Mouse (Mus musculus): ENCODE results near the gene Mia2. TPM values are rescaled to one million over a fixed set of nuclear protein-coding genes. Genes with fewer than 3 reads are reported as not detected.

Gene Mia2
- polyA plus RNA-seq, 1 experiment = 47.8 TPM

DNA sequence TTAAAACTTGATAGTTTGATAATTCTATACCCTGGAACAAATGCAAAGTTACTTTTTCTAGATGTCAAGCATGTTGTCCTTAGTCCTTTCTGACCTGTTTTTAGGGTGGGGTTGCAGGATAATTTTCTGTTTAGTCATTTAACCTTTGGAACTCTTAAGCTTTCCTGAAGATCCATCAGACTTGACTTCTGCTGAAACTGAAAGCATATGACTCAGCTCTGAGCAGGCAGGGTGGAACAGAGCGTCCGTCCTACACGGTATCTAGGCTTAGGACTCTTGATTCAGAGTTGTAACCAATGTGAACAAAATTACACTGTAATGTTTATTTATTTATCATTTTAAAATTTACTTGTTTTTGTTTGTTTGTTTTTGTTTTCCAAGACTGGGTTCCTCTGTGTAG is 17.7 kb upstream of the Mia2 start:
- TF ChIP-seq GATA1 (IDR thresholded peaks at IDR 0.05; ENCODE audit: low read length) = no peak

DNA sequence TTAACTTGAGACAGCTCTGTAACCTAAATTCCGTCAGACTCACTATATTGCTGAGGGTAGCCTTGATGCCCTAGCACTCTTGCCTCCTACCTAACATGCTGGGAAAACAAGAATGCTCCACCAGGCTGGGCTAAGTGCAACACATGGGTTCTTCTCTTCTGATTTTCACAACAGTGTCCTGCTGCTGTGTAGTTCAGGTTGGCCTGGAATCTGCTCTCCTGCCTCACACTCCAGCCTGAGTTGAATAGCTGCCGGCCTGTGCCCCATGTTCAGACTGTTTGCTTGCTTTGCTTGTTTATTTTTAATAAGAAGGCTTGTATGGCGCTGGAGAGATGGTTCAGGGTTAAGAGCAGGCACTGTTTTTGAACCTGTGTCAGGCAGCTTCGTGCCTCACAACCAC is 15.1 kb upstream of the Mia2 start:
- no peak for TF ChIP-seq GATA1 (IDR thresholded peaks at IDR 0.05; ENCODE audit: low read length)

DNA sequence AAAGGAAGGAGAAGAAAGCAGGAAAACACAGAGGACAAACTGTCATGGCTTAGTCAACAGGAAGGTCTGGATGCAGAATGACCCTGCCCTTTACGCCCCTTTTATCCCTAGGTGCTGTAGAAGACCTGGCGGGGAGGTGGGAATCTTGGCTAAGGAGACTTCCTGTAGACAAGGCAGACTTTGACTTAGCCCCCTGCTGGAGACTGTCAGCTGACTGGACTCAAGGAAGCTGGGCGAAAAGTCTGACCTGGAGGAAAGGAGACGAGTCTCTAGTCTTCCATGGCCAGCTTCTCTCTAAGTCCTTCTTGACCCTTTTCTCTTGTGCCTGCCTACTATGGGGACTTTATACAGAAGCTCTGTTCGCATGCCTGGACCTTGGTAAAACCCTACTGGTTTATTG is 11.2 kb upstream of the Mia2 start:
- no peak for TF ChIP-seq GATA1 (IDR thresholded peaks at IDR 0.05; ENCODE audit: low read length)

DNA sequence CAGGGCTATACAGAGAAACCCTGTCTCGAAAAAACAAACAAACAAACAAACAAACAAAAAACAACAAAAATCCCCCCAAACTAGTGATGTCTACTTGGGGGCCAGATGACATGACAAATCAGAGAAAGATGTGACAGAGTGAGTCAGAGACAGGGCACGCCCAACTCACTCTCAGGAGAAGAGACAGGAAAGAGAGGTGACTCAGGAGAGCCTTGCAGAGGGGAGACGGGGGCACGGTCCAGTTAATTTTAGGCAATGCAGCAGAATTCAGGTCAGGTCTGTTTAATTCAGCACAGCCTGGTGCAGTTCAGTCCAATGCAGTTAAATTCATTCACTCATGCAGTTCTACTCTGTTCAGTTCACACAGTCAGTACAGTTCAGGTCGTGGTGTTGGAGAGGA is 9.4 kb upstream of the Mia2 start:
- TF ChIP-seq GATA1 (IDR thresholded peaks at IDR 0.05; ENCODE audit: low read length) = no peak

DNA sequence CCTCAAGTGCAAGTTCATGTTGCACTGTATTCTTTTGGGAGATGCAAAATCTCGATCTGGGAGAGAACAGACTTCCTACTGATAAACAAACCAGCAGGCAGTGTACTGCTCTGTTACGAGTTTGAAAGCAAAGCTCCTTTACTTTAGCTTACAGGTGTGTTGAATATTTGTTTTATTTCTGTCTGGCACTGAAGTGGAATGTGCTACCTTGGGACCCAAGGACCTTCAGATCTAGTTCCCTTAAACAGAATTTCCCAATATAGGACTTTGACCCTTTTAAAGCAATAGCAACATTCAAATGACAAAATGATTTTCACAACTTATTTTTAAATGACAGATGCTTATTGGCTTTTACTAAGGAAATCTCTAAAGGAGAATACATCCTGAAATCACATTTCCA is 2.1 kb upstream of the Mia2 start:
- TF ChIP-seq GATA1 (IDR thresholded peaks at IDR 0.05; ENCODE audit: low read length) = no peak

DNA sequence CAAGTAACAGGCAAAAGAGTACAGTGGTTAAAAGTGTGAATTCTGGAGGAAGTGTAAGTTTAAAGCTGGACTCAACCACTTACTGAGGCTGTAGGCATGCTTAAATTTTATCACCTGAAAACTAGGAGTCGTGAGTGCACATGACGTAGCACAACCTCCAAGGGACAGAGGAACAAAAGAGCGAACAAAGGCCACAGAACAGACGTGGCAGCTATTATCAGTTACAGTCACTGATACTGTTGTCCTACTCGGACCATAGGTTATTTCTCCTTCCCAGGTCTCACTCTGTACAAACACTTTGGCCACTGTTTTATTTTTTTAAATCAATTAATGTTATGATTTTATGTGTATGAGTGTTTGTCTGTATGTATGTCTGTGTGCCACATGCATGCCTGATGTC is 9.2 kb downstream of the Mia2 start:
- no peak for TF ChIP-seq GATA1 (IDR thresholded peaks at IDR 0.05; ENCODE audit: low read length)

DNA sequence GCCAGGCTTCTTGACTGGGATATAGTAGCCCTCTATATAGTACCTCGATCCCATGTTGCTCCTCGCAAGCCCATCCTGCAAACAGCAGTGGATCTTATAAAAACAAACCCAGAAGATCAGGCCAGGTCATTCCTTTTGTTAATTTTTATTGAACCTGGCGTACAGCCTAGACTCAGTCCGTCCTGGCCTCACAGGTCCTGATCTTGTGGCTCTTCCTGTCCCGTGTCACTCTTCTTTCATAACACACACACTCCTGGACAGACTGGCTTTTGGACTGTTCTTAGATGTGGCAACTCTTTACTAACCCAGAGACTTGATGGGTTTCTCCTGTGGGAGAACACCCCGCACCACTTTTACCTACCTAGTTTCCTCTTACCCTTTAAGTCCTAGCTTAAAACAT is 10.3 kb downstream of the Mia2 start:
- no peak for TF ChIP-seq GATA1 (IDR thresholded peaks at IDR 0.05; ENCODE audit: low read length)

DNA sequence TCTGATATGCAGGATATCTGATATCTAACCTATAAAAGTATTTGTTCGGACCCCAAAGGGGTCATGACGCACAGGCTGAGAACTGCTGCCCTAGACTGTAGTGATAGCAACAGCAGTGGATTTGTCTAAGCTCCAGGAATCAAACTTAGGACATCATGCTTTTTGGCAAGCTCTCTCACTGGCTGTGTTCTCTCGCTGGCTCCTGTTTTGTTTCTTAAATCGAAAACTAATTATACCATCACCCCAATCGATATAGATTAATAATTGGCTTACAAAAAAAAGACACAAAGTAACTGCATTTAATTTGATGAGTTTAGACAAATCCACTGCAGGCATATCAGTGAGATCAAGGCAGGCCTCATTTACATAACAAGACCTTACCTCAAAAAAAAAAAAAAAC is 10.9 kb downstream of the Mia2 start:
- TF ChIP-seq GATA1 (IDR thresholded peaks at IDR 0.05; ENCODE audit: low read length) = no peak

DNA sequence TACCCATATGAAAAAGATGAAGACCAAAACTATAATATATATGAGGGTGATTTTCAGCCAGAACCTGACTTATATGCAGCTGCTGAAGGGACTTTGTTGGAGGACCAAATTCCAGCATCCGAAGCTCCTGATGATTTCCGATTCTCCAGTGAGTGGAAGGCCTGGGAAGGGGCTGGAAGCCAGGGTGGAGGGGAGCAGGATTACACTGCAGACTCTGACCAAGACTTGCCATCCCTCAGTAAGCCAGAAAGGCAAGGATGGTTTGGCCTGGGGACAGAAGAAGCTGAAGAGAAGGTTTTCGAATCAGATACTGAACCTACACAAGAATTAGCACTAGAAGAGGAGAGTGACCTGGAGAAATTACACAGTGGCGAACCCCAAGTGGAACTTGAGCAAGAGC is 12.3 kb downstream of the Mia2 start:
- TF ChIP-seq GATA1 (IDR thresholded peaks at IDR 0.05; ENCODE audit: low read length) = no peak

DNA sequence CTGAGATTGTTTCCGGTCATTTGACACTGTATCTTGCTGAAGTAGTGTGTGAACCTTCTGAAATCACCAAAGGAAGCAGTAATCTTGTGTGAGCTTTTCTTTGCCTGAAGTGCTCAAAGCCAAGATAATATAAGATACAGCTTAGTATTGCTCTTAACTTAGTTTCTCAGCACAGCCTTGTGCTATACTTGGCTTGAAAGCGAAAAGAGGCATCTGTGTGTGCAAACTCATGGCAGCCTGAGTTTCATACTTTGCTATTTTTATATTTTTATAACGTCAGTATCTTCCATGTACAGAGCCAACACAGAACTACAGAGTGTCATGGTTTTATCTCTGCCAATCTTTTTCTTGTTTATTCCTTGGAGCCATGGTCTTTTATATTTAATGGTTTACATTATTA is 21.6 kb downstream of the Mia2 start:
- TF ChIP-seq GATA1 (IDR thresholded peaks at IDR 0.05; ENCODE audit: low read length) = no peak

DNA sequence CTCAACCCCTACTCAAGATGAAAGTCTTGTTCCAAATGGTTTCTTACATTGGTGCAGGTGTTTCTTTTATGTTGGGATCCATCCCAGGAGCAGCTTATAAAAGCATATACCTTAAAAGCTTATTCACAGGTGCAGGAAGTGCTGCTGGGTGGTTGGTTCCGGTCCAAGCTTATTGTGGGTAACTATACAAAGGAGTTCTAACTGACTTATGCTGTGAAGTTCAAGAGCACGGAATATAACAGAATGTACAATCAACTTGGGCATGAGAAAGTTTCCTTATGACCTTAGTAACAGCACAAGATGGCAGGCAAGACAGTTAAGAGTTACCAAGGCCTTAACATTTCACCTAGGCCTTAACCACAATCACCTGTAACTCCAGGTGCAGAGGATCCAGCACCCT is 29.8 kb downstream of the Mia2 start:
- no peak for TF ChIP-seq GATA1 (IDR thresholded peaks at IDR 0.05; ENCODE audit: low read length)

DNA sequence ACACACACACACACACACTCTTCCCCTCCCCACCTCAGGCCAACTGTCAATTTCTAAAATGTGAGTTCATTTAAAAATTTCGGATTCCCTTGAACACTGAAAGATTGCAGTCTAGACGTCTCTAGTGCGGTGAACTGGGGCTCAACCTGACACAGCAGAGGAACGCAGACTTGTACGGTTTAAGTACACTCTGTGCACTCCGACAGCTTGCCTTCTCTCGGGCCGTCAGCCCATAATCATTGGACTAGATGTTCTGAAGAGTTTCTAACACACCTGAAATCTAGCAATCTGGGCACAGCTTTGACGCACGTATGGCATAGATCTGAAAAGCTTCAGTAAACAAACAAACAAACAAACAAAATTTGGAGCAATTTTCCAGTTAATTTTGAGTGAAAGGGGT is 32.9 kb downstream of the Mia2 start:
- no peak for TF ChIP-seq GATA1 (IDR thresholded peaks at IDR 0.05; ENCODE audit: low read length)

DNA sequence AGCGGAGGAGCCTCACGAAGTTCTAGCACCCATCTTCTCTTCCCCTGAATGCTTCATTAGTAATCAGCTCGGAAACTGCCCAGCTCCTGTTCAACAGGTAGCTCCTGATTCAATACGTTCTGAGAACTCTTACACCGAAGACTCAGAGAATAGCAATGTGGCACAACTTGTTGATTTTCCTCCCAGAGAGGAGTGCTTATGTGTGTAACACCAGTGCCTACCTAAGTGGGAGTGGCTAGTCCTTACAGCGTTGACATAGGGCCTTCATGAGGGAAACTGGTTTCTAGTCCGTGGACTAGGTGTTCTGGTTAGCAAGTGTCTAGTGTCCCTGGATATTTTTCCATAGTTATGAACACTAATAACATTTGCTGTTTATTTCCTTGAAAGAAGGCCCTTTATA is 33.4 kb downstream of the Mia2 start:
- TF ChIP-seq GATA1 (IDR thresholded peaks at IDR 0.05; ENCODE audit: low read length) = no peak

DNA sequence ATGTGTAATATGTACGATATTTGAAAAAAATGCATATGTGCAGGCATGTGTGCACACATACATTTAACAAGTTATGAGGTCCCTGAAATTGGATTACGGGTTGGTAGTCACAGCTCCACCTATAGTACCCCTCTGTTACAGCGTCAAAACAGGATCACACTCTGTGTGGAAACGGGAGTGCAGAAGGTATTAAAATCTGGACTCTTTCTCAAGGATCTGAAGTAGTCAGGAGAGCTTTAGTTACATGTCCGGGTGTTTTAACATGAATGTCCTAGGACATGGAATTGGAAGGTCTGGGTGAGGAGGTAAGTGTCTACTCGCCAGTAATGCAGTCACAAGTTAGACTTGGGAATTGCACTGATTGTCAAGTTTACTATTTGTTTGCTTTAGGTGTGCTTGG is 34.0 kb downstream of the Mia2 start:
- no peak for TF ChIP-seq GATA1 (IDR thresholded peaks at IDR 0.05; ENCODE audit: low read length)

DNA sequence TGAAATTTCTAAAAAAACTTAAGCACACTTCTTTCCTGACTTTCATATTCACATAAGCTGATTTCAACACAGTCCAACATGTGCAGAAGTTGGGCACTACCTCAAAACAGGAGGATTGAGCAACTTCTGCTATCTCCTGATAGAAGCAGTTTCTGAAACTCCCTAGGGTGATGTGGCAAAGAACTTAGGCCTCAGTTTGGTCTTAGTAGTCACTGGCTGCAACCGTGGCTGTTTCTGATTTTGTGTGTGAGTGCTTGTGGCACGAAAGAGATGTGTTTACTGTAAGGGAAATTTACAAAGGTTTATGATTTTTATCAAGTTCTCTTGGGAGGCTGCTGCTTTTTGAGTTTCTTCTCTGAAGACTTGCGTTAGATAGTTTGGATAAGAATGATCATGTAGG is 34.6 kb downstream of the Mia2 start:
- no peak for TF ChIP-seq GATA1 (IDR thresholded peaks at IDR 0.05; ENCODE audit: low read length)

DNA sequence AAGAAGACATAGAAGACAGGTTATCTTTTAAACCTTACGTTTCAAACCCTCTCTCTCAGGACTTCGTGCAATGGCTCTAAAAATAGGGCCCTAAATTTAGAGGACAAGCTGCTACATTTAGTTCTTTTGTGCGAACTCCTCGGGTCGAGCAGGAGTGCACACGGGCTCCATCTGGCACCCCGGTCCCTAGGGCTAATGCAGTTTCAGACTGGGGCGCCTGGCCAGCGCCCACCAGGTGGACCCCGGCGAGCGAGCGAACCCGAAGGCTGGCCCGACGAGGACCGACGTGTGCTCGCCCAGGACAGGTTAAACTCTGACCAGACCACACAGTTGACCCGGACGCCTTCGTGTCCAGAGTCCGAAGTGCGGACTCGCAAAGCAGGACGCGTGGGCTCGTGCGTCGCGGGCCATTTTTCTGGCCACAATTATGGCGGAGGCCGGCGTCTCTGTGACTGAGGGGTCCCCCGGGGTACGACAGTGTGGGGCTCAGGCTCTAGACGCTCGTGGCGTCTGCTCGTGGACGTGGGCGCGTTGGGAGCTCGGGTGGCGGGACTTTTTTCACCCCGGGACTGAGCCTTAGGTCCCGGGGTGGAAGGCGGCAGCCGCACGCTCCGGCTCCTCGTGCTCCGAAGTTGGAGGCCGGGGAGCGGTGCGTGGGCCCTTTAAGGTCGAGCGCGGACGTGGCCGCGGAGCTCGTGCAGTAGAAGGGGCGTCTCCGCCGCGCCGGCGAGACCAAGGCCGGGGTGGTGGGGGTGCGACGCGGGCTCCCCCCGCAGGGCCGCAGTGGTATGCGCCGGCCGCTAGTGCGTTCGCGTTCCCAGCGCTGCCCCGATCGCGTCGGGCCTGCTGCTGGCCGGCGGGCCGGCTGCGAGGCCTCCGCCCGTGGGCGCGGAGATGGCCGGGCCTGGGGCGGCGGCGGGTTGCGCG is 35.3 kb downstream of the Mia2 start:
- no peak for TF ChIP-seq GATA1 (IDR thresholded peaks at IDR 0.05; ENCODE audit: low read length)

DNA sequence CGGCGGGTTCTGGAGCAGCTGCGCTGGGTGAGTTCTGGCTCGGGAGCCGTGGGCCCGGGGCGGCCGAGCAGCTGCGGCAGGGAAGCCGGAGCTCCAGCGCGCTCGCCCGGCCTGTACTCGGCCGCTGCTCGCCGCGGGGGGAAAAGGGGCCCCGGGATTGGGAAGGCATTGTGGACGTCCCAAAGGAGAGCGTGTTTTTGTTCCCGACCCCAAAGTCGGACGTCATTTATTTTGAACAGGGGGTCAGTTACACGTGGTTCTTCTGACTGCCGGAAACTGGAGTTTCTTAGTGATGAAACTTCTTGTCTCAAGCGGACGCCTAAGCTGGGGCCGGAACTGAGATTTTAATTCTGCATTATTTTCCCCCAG is 36.0 kb downstream of the Mia2 start:
- TF ChIP-seq GATA1 (IDR thresholded peaks at IDR 0.05; ENCODE audit: low read length) = no peak

DNA sequence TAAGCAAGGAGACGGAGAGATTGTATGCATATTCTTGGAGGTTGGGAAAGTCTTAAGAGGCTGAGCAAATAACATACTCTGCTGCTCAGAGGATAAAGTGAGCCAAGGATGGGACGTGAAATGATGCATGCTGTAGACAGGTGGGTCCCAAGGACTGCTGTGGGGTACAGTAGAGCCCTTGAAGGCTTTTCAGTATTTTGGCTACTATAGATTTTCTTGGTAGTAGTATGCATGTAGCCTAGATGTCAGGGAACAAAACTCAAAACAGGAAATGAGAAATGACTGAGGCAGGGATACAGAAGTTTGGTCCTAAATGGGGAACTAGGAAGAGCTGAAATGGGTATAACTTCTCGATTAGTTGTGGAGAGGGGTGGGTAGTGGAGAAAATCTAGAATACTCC is 36.9 kb downstream of the Mia2 start:
- no peak for TF ChIP-seq GATA1 (IDR thresholded peaks at IDR 0.05; ENCODE audit: low read length)

Data from G1E-ER4 (cell line).